In the genomic region with DNA sequence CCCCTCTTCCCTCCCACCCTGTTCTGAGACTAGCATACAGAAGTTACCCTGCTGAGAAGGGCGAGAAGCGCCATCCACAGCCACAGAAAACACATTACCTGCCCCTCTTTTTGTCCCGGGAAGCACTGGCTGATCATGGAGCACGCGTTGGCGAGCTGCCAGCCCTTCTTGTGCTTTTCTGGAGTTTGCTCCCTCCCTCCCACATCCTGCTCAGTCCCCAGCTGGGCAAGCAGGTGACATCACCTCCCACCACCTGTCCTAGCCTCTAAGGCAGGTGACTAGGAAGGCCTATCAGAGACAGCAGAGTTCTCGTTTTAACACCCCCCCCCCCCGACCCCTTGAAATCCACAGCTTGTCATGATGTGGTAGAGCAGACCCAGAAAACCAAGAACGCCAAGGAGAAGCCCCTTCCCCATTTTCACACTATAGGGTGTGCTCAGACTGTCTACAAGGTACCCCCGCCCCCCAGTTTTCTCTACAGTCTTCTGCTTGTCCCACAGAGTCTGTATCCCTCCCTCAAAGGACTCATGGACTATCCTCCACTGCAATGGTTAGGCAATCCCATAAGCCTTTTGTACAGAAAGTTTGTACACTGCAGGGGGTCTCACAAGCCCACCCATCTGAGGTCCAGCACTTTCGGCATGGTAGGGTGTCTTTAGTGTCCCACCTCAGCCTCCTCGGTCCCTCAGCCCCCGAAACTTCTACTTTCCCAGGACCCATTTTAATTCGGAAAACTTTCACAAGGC, we compare ENCODE assay signal across 12 mouse cellular contexts. TPM values are rescaled to one million over a fixed set of nuclear protein-coding genes. Genes with fewer than 3 reads are reported as not detected.
A peak's percentile ranks its signal among the peaks of the same experiment; 100 is the strongest.
DNase-seq lines count a peak whose midpoint lies in the region; ATAC-seq and TF ChIP-seq lines count a peak whose summit lies in the region.
"Had no signal": no experiment of that assay in that cellular context is flagged by ENCODE, and none has a peak within 500 bp of the region (broad histone marks: within the 10 kb centered on the region; RNA-seq: fewer than 3 reads in every experiment).

No protein-coding gene starts in this region.

- no peak for TF ChIP-seq POLR2A in myocyte (IDR thresholded peaks at IDR 0.05; ENCODE audit: insufficient read length, low read depth)

- no peak overlapping the region for H3K27ac ChIP-seq in midbrain, embryonic 14.5 days (replicated peaks; ENCODE audit: low read depth, low read length)
- no peak overlapping the region for H3K27ac ChIP-seq in midbrain, embryonic 11.5 days (ENCODE audit: low read depth, low read length)
- H3K27ac ChIP-seq in kidney, postnatal 0 days: peak overlapping the region; percentile 77
- H3K27ac ChIP-seq in heart, embryonic 10.5 days: no peak overlapping the region
- H3K27ac ChIP-seq in layer of hippocampus, adult 2 months: no peak overlapping the region
- H3K27ac ChIP-seq: macrophage had no signal

- WGBS in midbrain, embryonic 14.5 days: 68% methylated on average over 14 of the region's 14 CpGs
- 65% methylated on average over 14 of the region's 14 CpGs for WGBS in midbrain, embryonic 11.5 days
- WGBS in kidney, postnatal 0 days: 65% methylated on average over 14 of the region's 14 CpGs
- WGBS in heart, embryonic 10.5 days: 66% methylated on average over 14 of the region's 14 CpGs

- no peaks in the 10 kb centered on the region for H3K27me3 ChIP-seq in midbrain, embryonic 14.5 days (ENCODE audit: control insufficient read depth, insufficient read depth, low read length)
- no peaks in the 10 kb centered on the region for H3K27me3 ChIP-seq in midbrain, embryonic 11.5 days (ENCODE audit: control insufficient read depth, insufficient read depth, low read length)
- H3K27me3 ChIP-seq in kidney, postnatal 0 days (ENCODE audit: insufficient read depth, low read length): no peaks in the 10 kb centered on the region
- H3K27me3 ChIP-seq in myocyte (ENCODE audit: control insufficient read depth, insufficient read depth, insufficient read length): no peaks in the 10 kb centered on the region
- no peaks in the 10 kb centered on the region for H3K27me3 ChIP-seq in heart, embryonic 10.5 days (ENCODE audit: insufficient read depth, poor library complexity, severe bottlenecking)

- H3K9me3 ChIP-seq in midbrain, embryonic 14.5 days (ENCODE audit: control insufficient read depth, low read length): no peaks in the 10 kb centered on the region
- no peaks in the 10 kb centered on the region for H3K9me3 ChIP-seq in midbrain, embryonic 11.5 days (ENCODE audit: control insufficient read depth, low read length)
- H3K9me3 ChIP-seq in kidney, postnatal 0 days (replicated peaks; ENCODE audit: low read length): no peaks in the 10 kb centered on the region
- no peaks in the 10 kb centered on the region for H3K9me3 ChIP-seq in heart, embryonic 10.5 days
- H3K9me3 ChIP-seq: G1E had no signal

- H3K36me3 ChIP-seq in midbrain, embryonic 14.5 days (ENCODE audit: control insufficient read depth, insufficient read depth, low read length): peaks cover 9% of the 10 kb centered on the region
- no peaks in the 10 kb centered on the region for H3K36me3 ChIP-seq in midbrain, embryonic 11.5 days (ENCODE audit: control insufficient read depth, insufficient read depth, low read length)
- H3K36me3 ChIP-seq in kidney, postnatal 0 days (ENCODE audit: insufficient read depth, low read length): 0 out of 2 replicates have a peak, but pooled peaks cover 3% of the 10 kb centered on the region
- H3K36me3 ChIP-seq in myocyte (ENCODE audit: control insufficient read depth, insufficient read depth): no peaks in the 10 kb centered on the region
- peaks cover 5% of the 10 kb centered on the region for H3K36me3 ChIP-seq in heart, embryonic 10.5 days

- H3K79me2 ChIP-seq in myocyte (ENCODE audit: control insufficient read depth, insufficient read depth): no peaks in the 10 kb centered on the region

- ATAC-seq in midbrain, embryonic 14.5 days (ENCODE audit: low FRiP score, low TSS enrichment): no peak
- ATAC-seq in midbrain, embryonic 11.5 days (ENCODE audit: low FRiP score): no peak
- ATAC-seq in kidney, postnatal 0 days (replicated peaks; ENCODE audit: low FRiP score, low read depth): peak; percentile 86

- no peak overlapping the region for H3K4me2 ChIP-seq in midbrain, embryonic 14.5 days (ENCODE audit: low read length)
- H3K4me2 ChIP-seq in midbrain, embryonic 11.5 days: no peak overlapping the region
- H3K4me2 ChIP-seq in kidney, postnatal 0 days (ENCODE audit: low read length): peak overlapping the region; percentile 27
- peak overlapping the region; percentile 63 for H3K4me2 ChIP-seq in myocyte (ENCODE audit: low read depth)

- no peaks in the 10 kb centered on the region for H3K4me1 ChIP-seq in midbrain, embryonic 14.5 days (ENCODE audit: control insufficient read depth, insufficient read depth, low read length)
- no peaks in the 10 kb centered on the region for H3K4me1 ChIP-seq in midbrain, embryonic 11.5 days (ENCODE audit: control insufficient read depth, insufficient read depth, low read length)
- no peaks in the 10 kb centered on the region for H3K4me1 ChIP-seq in kidney, postnatal 0 days (replicated peaks; ENCODE audit: insufficient read depth, low read length)
- H3K4me1 ChIP-seq in heart, embryonic 10.5 days: peaks cover 5% of the 10 kb centered on the region; the same call in 1 of the 2 replicates

- H3K9ac ChIP-seq in midbrain, embryonic 14.5 days (replicated peaks; ENCODE audit: low read length): no peak overlapping the region
- H3K9ac ChIP-seq in midbrain, embryonic 11.5 days (ENCODE audit: low read length): no peak overlapping the region
- no peak overlapping the region for H3K9ac ChIP-seq in kidney, postnatal 0 days (ENCODE audit: low read depth, low read length)

- TF ChIP-seq CTCF in kidney, postnatal 0 days (IDR thresholded peaks at IDR 0.05; ENCODE audit: low read depth): no peak
- TF ChIP-seq CTCF in layer of hippocampus, adult 2 months (conservative IDR thresholded peaks at IDR 0.05): no peak

- H3ac ChIP-seq in myocyte (ENCODE audit: control insufficient read depth, insufficient read length): no peak overlapping the region

- H3K4me3 ChIP-seq in midbrain, embryonic 14.5 days (replicated peaks; ENCODE audit: low read depth, low read length): no peak overlapping the region
- H3K4me3 ChIP-seq in midbrain, embryonic 11.5 days (ENCODE audit: low read depth, low read length): no peak overlapping the region
- H3K4me3 ChIP-seq in kidney, postnatal 0 days (replicated peaks; ENCODE audit: low read depth, low read length): no peak overlapping the region
- H3K4me3 ChIP-seq in myocyte: no peak overlapping the region
- H3K4me3 ChIP-seq in heart, embryonic 10.5 days: no peak overlapping the region
- no peak overlapping the region for H3K4me3 ChIP-seq in layer of hippocampus, adult 2 months

- DNase-seq in midbrain, embryonic 14.5 days: peak; percentile 13
- no peak for DNase-seq in midbrain, embryonic 11.5 days (ENCODE audit: low spot score, missing footprints)
- peak; percentile 79 to 85 for DNase-seq in cerebellum, postnatal 10 days
- DNase-seq in kidney, postnatal 0 days (ENCODE audit: low spot score): peak; percentile 50
- no peak for DNase-seq in urinary bladder, adult 18-20 months (ENCODE audit: low spot score in 2 of 2)
- DNase-seq in heart, embryonic 10.5 days (ENCODE audit: low spot score): no peak
- DNase-seq in layer of hippocampus, adult 2 months (ENCODE audit: low spot score in 2 of 2): no peak

TF ChIP-seq in myocyte, 11 proteins besides CTCF, POLR2A, EP300 and RAD21 (continues in another document):
- no peak for TF ChIP-seq TCF3 (IDR thresholded peaks at IDR 0.05; ENCODE audit: insufficient read length, low read depth)

RNA-seq across cellular contexts. Expression of gene Ccdc120, which starts 11.2 kb away (rescaled TPM):
- 72.2 and 73.0 TPM in 2 replicates for polyA plus RNA-seq in midbrain, embryonic 14.5 days (2014; fragmentation: Nextera tagmentation; extraction: Ambion mirVana)
- polyA plus RNA-seq in midbrain, embryonic 11.5 days (2014; fragmentation: Nextera tagmentation; extraction: Ambion mirVana): 15.8 and 24.1 TPM in 2 replicates
- polyA plus RNA-seq in kidney, postnatal 0 days (2015; fragmentation: Nextera tagmentation; extraction: Ambion mirVana): 16.8 and 17.4 TPM in 2 replicates
- polyA plus RNA-seq in myocyte (2012; fragmentation: generic; extraction: Trizol): 2.4 TPM
- 8.6 and 11.7 TPM in 2 replicates for polyA plus RNA-seq in heart, embryonic 10.5 days (2016; fragmentation: Nextera tagmentation; extraction: Ambion mirVana)
- total RNA-seq in layer of hippocampus, adult 2 months (2021): 10 to 100 TPM; 14.7 to 20.6 TPM

RNA-seq across cellular contexts. Expression of gene Praf2, which starts 11.3 kb away (rescaled TPM):
- 126 and 144 TPM in 2 replicates for polyA plus RNA-seq in midbrain, embryonic 14.5 days (2014; fragmentation: Nextera tagmentation; extraction: Ambion mirVana)
- 97.5 and 106 TPM in 2 replicates for polyA plus RNA-seq in midbrain, embryonic 11.5 days (2014; fragmentation: Nextera tagmentation; extraction: Ambion mirVana)
- polyA plus RNA-seq in kidney, postnatal 0 days (2015; fragmentation: Nextera tagmentation; extraction: Ambion mirVana): 40.9 and 41.6 TPM in 2 replicates
- 64.4 TPM for polyA plus RNA-seq in myocyte (2012; fragmentation: generic; extraction: Trizol)
- 47.7 and 61.2 TPM in 2 replicates for polyA plus RNA-seq in heart, embryonic 10.5 days (2016; fragmentation: Nextera tagmentation; extraction: Ambion mirVana)
- 100 to 1,000 TPM in 1 of 2 experiments, 10 to 100 TPM in 1; 91.6 to 102 TPM for total RNA-seq in layer of hippocampus, adult 2 months (2021)

RNA-seq across cellular contexts. Expression of gene Gm45208, which starts 17.5 kb away (rescaled TPM):
- polyA plus RNA-seq in midbrain, embryonic 14.5 days (2014; fragmentation: Nextera tagmentation; extraction: Ambion mirVana): not detected in 2 replicates
- polyA plus RNA-seq in midbrain, embryonic 11.5 days (2014; fragmentation: Nextera tagmentation; extraction: Ambion mirVana): 0.22 TPM in 1 of 2 replicates, not detected in the other
- 0.30 TPM in 1 of 2 replicates, not detected in the other for polyA plus RNA-seq in kidney, postnatal 0 days (2015; fragmentation: Nextera tagmentation; extraction: Ambion mirVana)
- 0.64 TPM for polyA plus RNA-seq in myocyte (2012; fragmentation: generic; extraction: Trizol)
- 0.39 TPM in 1 of 2 replicates, not detected in the other for polyA plus RNA-seq in heart, embryonic 10.5 days (2016; fragmentation: Nextera tagmentation; extraction: Ambion mirVana)
- not detected for total RNA-seq in layer of hippocampus, adult 2 months (2021)
- total RNA-seq: common myeloid progenitor, adult 5-6 weeks had no signal
- polyA plus RNA-seq: heart, postnatal 0 days; macrophage had no signal

RNA-seq across cellular contexts. Expression of gene Tfe3, which starts 22.9 kb away (rescaled TPM):
- 21.7 and 21.8 TPM in 2 replicates for polyA plus RNA-seq in midbrain, embryonic 14.5 days (2014; fragmentation: Nextera tagmentation; extraction: Ambion mirVana)
- polyA plus RNA-seq in midbrain, embryonic 11.5 days (2014; fragmentation: Nextera tagmentation; extraction: Ambion mirVana): 19.4 and 20.6 TPM in 2 replicates
- 22.9 and 24.1 TPM in 2 replicates for polyA plus RNA-seq in kidney, postnatal 0 days (2015; fragmentation: Nextera tagmentation; extraction: Ambion mirVana)
- polyA plus RNA-seq in myocyte (2012; fragmentation: generic; extraction: Trizol): 31.9 TPM
- polyA plus RNA-seq in heart, embryonic 10.5 days (2016; fragmentation: Nextera tagmentation; extraction: Ambion mirVana): 22.7 and 23.2 TPM in 2 replicates
- total RNA-seq in layer of hippocampus, adult 2 months (2021): 10 to 100 TPM; 29.0 to 35.1 TPM

RNA-seq across cellular contexts. Expression of gene Wdr45, which starts 25.4 kb away (rescaled TPM):
- 23.9 and 29.5 TPM in 2 replicates for polyA plus RNA-seq in midbrain, embryonic 14.5 days (2014; fragmentation: Nextera tagmentation; extraction: Ambion mirVana)
- polyA plus RNA-seq in midbrain, embryonic 11.5 days (2014; fragmentation: Nextera tagmentation; extraction: Ambion mirVana): 12.8 and 14.1 TPM in 2 replicates
- 39.6 and 40.6 TPM in 2 replicates for polyA plus RNA-seq in kidney, postnatal 0 days (2015; fragmentation: Nextera tagmentation; extraction: Ambion mirVana)
- 38.9 TPM for polyA plus RNA-seq in myocyte (2012; fragmentation: generic; extraction: Trizol)
- 21.0 and 21.5 TPM in 2 replicates for polyA plus RNA-seq in heart, embryonic 10.5 days (2016; fragmentation: Nextera tagmentation; extraction: Ambion mirVana)
- 10 to 100 TPM; 63.9 to 68.2 TPM for total RNA-seq in layer of hippocampus, adult 2 months (2021)

Comparison
In these comparisons a context has a peak if more than half of its experiments do, and no peak if none do; other contexts are left out.
1. DNase-seq: peak in midbrain, embryonic 14.5 days (single experiment), cerebellum, postnatal 10 days (2 of 2) and kidney, postnatal 0 days (single experiment); none in midbrain, embryonic 11.5 days (single experiment), urinary bladder, adult 18-20 months (0 of 2), heart, embryonic 10.5 days (single experiment) and layer of hippocampus, adult 2 months (0 of 2).
2. H3K4me2 ChIP-seq: peak in kidney, postnatal 0 days (single experiment) and myocyte (single experiment); none in midbrain, embryonic 14.5 days (single experiment) and midbrain, embryonic 11.5 days (single experiment).